Mouse (Mus musculus) CD4-positive naive resting alpha-beta T cell, adult 76 days (primary cell): Measurements from ENCODE around the gene Ubd. TPM values are rescaled to one million over a fixed set of nuclear protein-coding genes. Genes with fewer than 3 reads are reported as not detected.

Experiments
- total RNA-seq: library from RNA; stranded (reverse); gene quantifications from one replicate; pipeline ENCODE4 v1.2.4, GENCODE M21; 2023

The Ubd gene
- total RNA-seq = not detected

DNA sequence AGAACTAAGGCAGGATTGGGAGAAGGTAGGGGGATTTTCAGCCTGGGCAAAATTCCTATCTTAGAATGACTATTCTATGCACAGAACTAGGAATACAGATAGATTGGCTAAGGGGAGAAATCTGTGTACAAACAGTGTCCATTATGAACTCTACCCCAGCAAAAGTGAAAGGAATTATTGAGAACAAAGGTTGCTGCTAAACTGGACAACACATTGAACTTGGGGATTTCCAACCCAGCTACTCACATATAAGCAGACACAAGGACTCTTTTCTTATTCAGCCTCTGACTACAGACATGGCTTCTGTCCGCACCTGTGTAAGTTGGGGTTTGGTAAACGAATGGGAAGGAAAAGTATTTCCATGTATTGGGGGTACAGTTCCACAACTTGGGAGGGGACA, at the start of gene Ubd:
Gene Ubd, plus strand, starts transcription at position 237 of the 400 bp plus-strand sequence.

GRCm38 (mm10) chr17:37161394-37161793, 32.3 kb upstream of the Ubd start, which contains the start of gene Olfr93:
Gene Olfr93, minus strand, starts transcription at chr17:37161494.

DNA sequence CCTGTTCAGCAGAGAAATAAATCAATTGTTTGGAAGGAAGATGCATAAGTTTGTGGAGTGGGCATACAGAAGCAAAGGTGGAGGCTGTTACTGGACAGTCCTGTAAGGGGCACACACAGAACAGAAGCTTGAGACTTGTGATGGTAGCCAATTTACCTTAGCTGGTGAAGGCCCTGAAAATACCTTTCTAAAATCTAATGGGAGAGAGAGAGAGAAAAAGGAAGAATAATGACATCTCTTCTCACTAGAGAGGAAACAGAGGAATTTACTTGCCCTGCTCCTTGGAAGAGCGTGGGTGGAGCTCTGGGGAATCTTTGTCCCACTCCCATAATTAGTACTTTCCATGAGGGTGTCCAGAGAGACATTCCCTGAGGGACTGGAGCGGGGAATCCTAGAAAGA, 7.2 kb downstream of the Ubd start, which contains the start of gene Olfr94:
Gene Olfr94, minus strand, starts transcription at position 101 of the 400 bp plus-strand sequence.

DNA sequence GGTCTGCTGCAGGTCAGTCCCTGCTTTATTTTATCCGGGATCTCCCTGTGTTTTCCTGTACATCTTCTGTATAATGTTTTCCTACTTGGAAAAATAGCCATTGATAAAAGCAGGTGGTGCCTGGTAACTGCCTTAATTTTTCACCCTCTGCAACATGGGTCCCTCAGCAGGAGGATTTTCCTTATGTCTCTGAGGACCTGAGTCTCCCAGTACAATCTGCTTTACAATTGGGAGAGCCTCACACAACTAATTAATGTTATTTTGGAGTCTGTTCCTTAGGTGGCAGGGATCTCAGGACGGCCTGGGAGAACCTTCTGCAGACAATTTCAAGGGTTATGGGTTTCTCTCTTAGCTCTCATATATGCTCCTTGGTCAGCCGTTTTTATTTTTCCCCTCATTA, 19.3 kb downstream of the Ubd start, which contains the start of gene Olfr95:
Gene Olfr95, minus strand, starts transcription at position 101 of the 400 bp plus-strand sequence.

GRCm38 (mm10) chr17:37219846-37220245, 26.2 kb downstream of the Ubd start, which contains the start of gene Olfr96:
Gene Olfr96, plus strand, starts transcription at chr17:37220146.

GRCm38 (mm10) chr17:37237230-37237629, 43.5 kb downstream of the Ubd start, which contains the start of gene Olfr97:
Gene Olfr97, minus strand, starts transcription at chr17:37237330.

Other genes starting within 250 kb of the Ubd start
- 70.8 TPM for gene Ppp1r11, start 242.2 kb upstream of the Ubd start, total RNA-seq
- 64.3 TPM for gene Znrd1, start 235.3 kb upstream of the Ubd start, total RNA-seq
- gene Znrd1as, start 235.3 kb upstream of the Ubd start, total RNA-seq = 1.7 TPM
- gene 2410137M14Rik, start 212.7 kb upstream of the Ubd start, total RNA-seq = not detected
- not detected for gene H2-M5, start 204.4 kb upstream of the Ubd start, total RNA-seq
- not detected for gene Zfp57, start 192.7 kb upstream of the Ubd start, total RNA-seq
- not detected for gene Mog, start 170.5 kb upstream of the Ubd start, total RNA-seq
- gene Gabbr1, start 147.9 kb upstream of the Ubd start, total RNA-seq = 112 TPM
- 0.21 TPM for gene Olfr90, start 105.4 kb upstream of the Ubd start, total RNA-seq
- gene Olfr91, start 95.6 kb upstream of the Ubd start, total RNA-seq = not detected
- not detected for gene Olfr92, start 73.8 kb upstream of the Ubd start, total RNA-seq
- gene Olfr93, start 32.4 kb upstream of the Ubd start, total RNA-seq = not detected
- not detected for gene Olfr94, start 7.1 kb downstream of the Ubd start, total RNA-seq
- gene Olfr95, start 19.2 kb downstream of the Ubd start, total RNA-seq = not detected
- gene Olfr96, start 26.3 kb downstream of the Ubd start, total RNA-seq = not detected
- gene Olfr97, start 43.4 kb downstream of the Ubd start, total RNA-seq = not detected
- not detected for gene Olfr98, start 69.9 kb downstream of the Ubd start, total RNA-seq
- gene H2-M3, start 76.3 kb downstream of the Ubd start, total RNA-seq = 32.4 TPM
- gene Olfr99, start 89.6 kb downstream of the Ubd start, total RNA-seq = not detected
- not detected for gene Olfr101, start 110.4 kb downstream of the Ubd start, total RNA-seq
- gene Olfr102, start 123.2 kb downstream of the Ubd start, total RNA-seq = not detected
- gene Olfr103, start 145.8 kb downstream of the Ubd start, total RNA-seq = not detected
- gene Olfr104-ps, start 165.7 kb downstream of the Ubd start, total RNA-seq = not detected
- gene Olfr105-ps, start 185.1 kb downstream of the Ubd start, total RNA-seq = not detected
- not detected for gene Olfr106-ps, start 196.5 kb downstream of the Ubd start, total RNA-seq
- not detected for gene Olfr107, start 205.3 kb downstream of the Ubd start, total RNA-seq